Comparison of ENCODE assay signal across 8 mouse cellular contexts in the genomic region with DNA sequence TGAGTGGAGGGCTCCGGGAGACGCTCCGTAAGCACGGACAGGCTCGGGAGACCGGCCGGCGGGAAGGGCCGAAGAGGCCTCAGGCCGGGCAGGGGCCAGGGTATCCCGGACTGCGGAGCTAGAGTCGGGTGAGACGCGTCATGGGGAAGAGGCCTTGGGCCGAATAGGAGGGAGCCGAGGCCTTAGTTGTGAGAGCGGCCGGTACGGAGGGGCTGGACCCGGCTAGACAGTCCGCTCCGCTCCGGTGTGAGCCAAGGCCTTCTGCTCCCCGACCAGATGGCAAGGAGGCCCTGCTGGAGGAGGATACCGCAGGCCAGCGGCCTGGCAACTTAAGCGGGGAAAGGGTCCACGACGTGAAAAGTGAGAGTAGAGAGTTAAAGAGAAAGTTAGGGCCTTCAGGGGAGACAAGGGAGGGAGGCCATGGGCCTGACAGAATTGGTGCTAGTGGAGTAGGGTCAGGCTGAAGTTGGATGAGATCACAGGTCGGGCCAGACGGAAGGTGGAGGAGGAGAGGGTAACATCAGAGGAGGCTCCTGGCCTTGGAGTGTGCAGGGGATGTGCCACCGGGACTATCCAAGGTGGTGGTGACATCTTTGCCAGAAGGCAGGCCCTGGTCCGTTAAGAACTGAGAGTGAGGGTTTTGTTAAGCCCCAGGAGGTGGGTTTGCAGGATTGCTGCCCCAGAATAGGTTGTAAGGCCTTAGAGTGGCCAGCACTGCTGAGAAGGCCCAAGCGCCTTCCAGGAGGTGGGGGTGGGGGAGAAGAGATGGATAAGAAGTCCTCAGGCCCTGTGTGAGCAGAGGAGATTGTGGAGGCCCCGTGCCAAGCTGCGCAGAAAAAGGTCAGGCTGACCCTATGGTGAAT. TPM values are rescaled to one million over a fixed set of nuclear protein-coding genes. Genes with fewer than 3 reads are reported as not detected.
DNase-seq lines count a peak whose midpoint lies in the region; ATAC-seq and TF ChIP-seq lines count a peak whose summit lies in the region.

No protein-coding gene starts in this region.

- ATAC-seq in hindbrain, embryonic 16.5 days: peak; percentile 4; the same call in 1 of the 2 replicates
- peak; percentile 12; the same call in 1 of the 2 replicates for ATAC-seq in midbrain, embryonic 14.5 days (ENCODE audit: low FRiP score, low TSS enrichment)

- H3K4me3 ChIP-seq in thymus, adult 2 months (ENCODE audit: control insufficient read depth, insufficient read depth, low read length): peak overlapping the region; percentile 91
- H3K4me3 ChIP-seq in hindbrain, embryonic 16.5 days (ENCODE audit: low read length): peak overlapping the region; percentile 95
- H3K4me3 ChIP-seq in midbrain, embryonic 14.5 days (replicated peaks; ENCODE audit: low read depth, low read length): peak overlapping the region; percentile 96

- no peak for DNase-seq in thymus, adult 2 months
- DNase-seq in thymus, postnatal 4 days: no peak
- peak; percentile 67 for DNase-seq in cerebellum, adult 9-11 months
- peak; percentile 21 for DNase-seq in forelimb bud, embryonic 11.5 days (ENCODE audit: low read depth, low spot score)
- peak; percentile 62 for DNase-seq in liver
- DNase-seq in midbrain, embryonic 14.5 days: peak; percentile 48
- peak; percentile 17 to 28 for DNase-seq in thymus, postnatal 10 days (ENCODE audit: low spot score in 2 of 2)

- no peaks in the 10 kb centered on the region for H3K9me3 ChIP-seq in hindbrain, embryonic 16.5 days (ENCODE audit: control insufficient read depth, low read length)
- H3K9me3 ChIP-seq in midbrain, embryonic 14.5 days (ENCODE audit: control insufficient read depth, low read length): no peaks in the 10 kb centered on the region

- no peaks in the 10 kb centered on the region for H3K27me3 ChIP-seq in thymus, adult 2 months (ENCODE audit: control insufficient read depth, insufficient read depth, low read length)
- no peaks in the 10 kb centered on the region for H3K27me3 ChIP-seq in hindbrain, embryonic 16.5 days (replicated peaks; ENCODE audit: control insufficient read depth, insufficient read depth, low read length)
- H3K27me3 ChIP-seq in midbrain, embryonic 14.5 days (ENCODE audit: control insufficient read depth, insufficient read depth, low read length): no peaks in the 10 kb centered on the region

- H3K36me3 ChIP-seq in thymus, adult 2 months (ENCODE audit: control insufficient read depth, insufficient read depth, low read length): peaks cover 9% of the 10 kb centered on the region
- peaks cover 9% of the 10 kb centered on the region for H3K36me3 ChIP-seq in hindbrain, embryonic 16.5 days (ENCODE audit: control insufficient read depth, insufficient read depth, low read length)
- H3K36me3 ChIP-seq in midbrain, embryonic 14.5 days (ENCODE audit: control insufficient read depth, insufficient read depth, low read length): peaks cover 16% of the 10 kb centered on the region

- no peak for TF ChIP-seq CTCF in thymus, adult 2 months (IDR thresholded peaks at IDR 0.05; ENCODE audit: borderline replicate concordance, control insufficient read depth, extremely low read depth, insufficient read depth, low read length, poor library complexity)

- 0 out of 2 replicates have a peak, but pooled peaks have one; percentile 27 for TF ChIP-seq POLR2A in thymus, adult 2 months (IDR thresholded peaks at IDR 0.05; ENCODE audit: control insufficient read depth, extremely low read depth, insufficient read depth, low read length, poor library complexity)

- WGBS in thymus, adult 2 months: 8% methylated on average over 37 of the region's 37 CpGs
- 2% methylated on average over 37 of the region's 37 CpGs for WGBS in hindbrain, embryonic 16.5 days
- 2% methylated on average over 37 of the region's 37 CpGs for WGBS in midbrain, embryonic 14.5 days

- H3K9ac ChIP-seq in hindbrain, embryonic 16.5 days (ENCODE audit: low read depth, low read length): peak overlapping the region; percentile 98
- H3K9ac ChIP-seq in midbrain, embryonic 14.5 days (replicated peaks; ENCODE audit: low read length): peak overlapping the region; percentile 95

- no peak overlapping the region for H3K27ac ChIP-seq in thymus, adult 2 months (ENCODE audit: control insufficient read depth, insufficient read depth, low read length)
- H3K27ac ChIP-seq in hindbrain, embryonic 16.5 days (ENCODE audit: low read depth, low read length): peak overlapping the region; percentile 93
- peak overlapping the region; percentile 96 for H3K27ac ChIP-seq in midbrain, embryonic 14.5 days (replicated peaks; ENCODE audit: low read depth, low read length)

- peak overlapping the region; percentile 93 for H3K4me2 ChIP-seq in hindbrain, embryonic 16.5 days (ENCODE audit: low read length)
- H3K4me2 ChIP-seq in midbrain, embryonic 14.5 days (ENCODE audit: low read length): peak overlapping the region; percentile 93

- H3K4me1 ChIP-seq in thymus, adult 2 months (replicated peaks; ENCODE audit: control insufficient read depth, insufficient read depth, low read length): peaks cover 15% of the 10 kb centered on the region
- H3K4me1 ChIP-seq in hindbrain, embryonic 16.5 days (ENCODE audit: control insufficient read depth, insufficient read depth, low read depth, low read length): peaks cover 32% of the 10 kb centered on the region
- H3K4me1 ChIP-seq in midbrain, embryonic 14.5 days (ENCODE audit: control insufficient read depth, insufficient read depth, low read length): peaks cover 25% of the 10 kb centered on the region

RNA-seq across cellular contexts. Expression of a gene that starts 1.5 kb away (rescaled TPM):
- polyA plus RNA-seq in thymus, adult 2 months (2012; rRNA removed): 66.1 and 67.1 TPM in 2 replicates
- polyA plus RNA-seq in hindbrain, embryonic 16.5 days (2015; fragmentation: Nextera tagmentation; extraction: Ambion mirVana): 72.1 and 78.4 TPM in 2 replicates
- 72.6 and 75.2 TPM in 2 replicates for polyA plus RNA-seq in midbrain, embryonic 14.5 days (2014; fragmentation: Nextera tagmentation; extraction: Ambion mirVana)

RNA-seq across cellular contexts. Expression of a gene that starts 1.7 kb away (rescaled TPM):
- 133 and 213 TPM in 2 replicates for polyA plus RNA-seq in thymus, adult 2 months (2012; rRNA removed)
- 427 and 492 TPM in 2 replicates for polyA plus RNA-seq in hindbrain, embryonic 16.5 days (2015; fragmentation: Nextera tagmentation; extraction: Ambion mirVana)
- polyA plus RNA-seq in midbrain, embryonic 14.5 days (2014; fragmentation: Nextera tagmentation; extraction: Ambion mirVana): 405 and 483 TPM in 2 replicates

RNA-seq across cellular contexts. Expression of a gene that starts 22.9 kb away (rescaled TPM):
- polyA plus RNA-seq in thymus, adult 2 months (2012; rRNA removed): 15.9 and 19.1 TPM in 2 replicates
- 11.9 and 12.1 TPM in 2 replicates for polyA plus RNA-seq in hindbrain, embryonic 16.5 days (2015; fragmentation: Nextera tagmentation; extraction: Ambion mirVana)
- polyA plus RNA-seq in midbrain, embryonic 14.5 days (2014; fragmentation: Nextera tagmentation; extraction: Ambion mirVana): 11.5 and 13.6 TPM in 2 replicates

RNA-seq across cellular contexts. Expression of a gene that starts 46.9 kb away (rescaled TPM):
- polyA plus RNA-seq in thymus, adult 2 months (2012; rRNA removed): 12.7 and 15.4 TPM in 2 replicates
- polyA plus RNA-seq in hindbrain, embryonic 16.5 days (2015; fragmentation: Nextera tagmentation; extraction: Ambion mirVana): 7.6 and 9.1 TPM in 2 replicates
- polyA plus RNA-seq in midbrain, embryonic 14.5 days (2014; fragmentation: Nextera tagmentation; extraction: Ambion mirVana): 5.3 and 10.5 TPM in 2 replicates

RNA-seq across cellular contexts. Expression of a gene that starts 47.0 kb away (rescaled TPM):
- polyA plus RNA-seq in thymus, adult 2 months (2012; rRNA removed): 36.1 and 40.1 TPM in 2 replicates
- polyA plus RNA-seq in hindbrain, embryonic 16.5 days (2015; fragmentation: Nextera tagmentation; extraction: Ambion mirVana): 68.2 and 72.1 TPM in 2 replicates
- polyA plus RNA-seq in midbrain, embryonic 14.5 days (2014; fragmentation: Nextera tagmentation; extraction: Ambion mirVana): 55.0 and 66.4 TPM in 2 replicates

Comparison
In these comparisons a context has a peak if more than half of its experiments do, and no peak if none do; other contexts are left out.
1. DNase-seq: peak in cerebellum, adult 9-11 months (single experiment), forelimb bud, embryonic 11.5 days (single experiment), liver (single experiment), midbrain, embryonic 14.5 days (single experiment) and thymus, postnatal 10 days (2 of 2); none in thymus, adult 2 months (single experiment) and thymus, postnatal 4 days (single experiment).
2. Peak in every context shown above with its lines, with median percentiles within 50 percentile points of each other: H3K4me3 ChIP-seq.